Mouse (Mus musculus): ENCODE results near the gene Farp2. TPM values are rescaled to one million over a fixed set of nuclear protein-coding genes. Genes with fewer than 3 reads are reported as not detected.

Farp2 gene
- polyA plus RNA-seq, 1 experiment from 2014 or later = 3.2 TPM

DNA sequence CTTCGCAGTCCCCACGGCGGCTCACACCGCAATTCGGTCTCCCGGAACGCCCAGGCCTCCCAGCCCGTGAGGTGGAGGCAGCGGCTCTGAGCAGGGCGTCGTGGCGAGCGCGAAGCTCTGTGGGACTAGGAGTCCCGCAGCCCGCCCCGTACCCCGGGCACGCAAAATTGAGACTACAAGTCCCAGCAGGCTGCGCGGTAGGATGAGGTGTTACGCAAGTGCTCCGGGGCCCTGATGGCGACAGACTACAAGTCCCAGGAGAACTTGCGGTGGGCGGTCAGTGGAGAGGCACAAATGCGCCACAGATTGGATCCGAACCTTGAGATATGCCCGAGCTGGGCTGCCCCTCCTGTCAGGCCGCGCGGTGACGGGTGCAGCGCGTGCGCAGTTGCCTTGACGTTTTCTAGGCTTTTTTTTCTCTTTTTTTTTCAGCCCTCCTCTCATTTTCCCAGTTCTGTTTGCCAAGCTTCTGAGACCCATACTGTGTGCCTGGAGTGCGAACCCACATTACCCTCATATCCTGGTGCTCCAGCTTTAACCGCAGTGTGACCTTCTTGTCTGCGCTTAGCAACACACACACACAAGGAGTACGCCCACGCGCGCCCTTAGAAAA is 123.8 kb downstream of the Farp2 start:
- H3K9ac ChIP-seq (ENCODE audit: low read length) = peak overlapping the region; percentile 87
- ATAC-seq (ENCODE audit: low FRiP score) (peak; percentile 98), DNase-seq (ENCODE audit: low spot score, missing footprints) (peak; percentile 99)
- H3K4me2 ChIP-seq = peak overlapping the region; percentile 89
- no peaks in the 10 kb centered on the region for H3K9me3 ChIP-seq (ENCODE audit: control insufficient read depth, low read length)
- H3K36me3 ChIP-seq (ENCODE audit: control insufficient read depth, insufficient read depth, low read length) = 0 out of 2 replicates have a peak, but pooled peaks cover 4% of the 10 kb centered on the region
- WGBS = 2% methylated on average over 44 of the region's 44 CpGs
- peaks cover 13% of the 10 kb centered on the region for H3K4me1 ChIP-seq (ENCODE audit: control insufficient read depth, insufficient read depth, low read length)
- H3K4me3 ChIP-seq (ENCODE audit: low read depth, low read length) = peak overlapping the region; percentile 94
- no peaks in the 10 kb centered on the region for H3K27me3 ChIP-seq (ENCODE audit: control insufficient read depth, insufficient read depth, low read length)
- peak overlapping the region; percentile 63 for H3K27ac ChIP-seq (ENCODE audit: low read depth, low read length)

DNA sequence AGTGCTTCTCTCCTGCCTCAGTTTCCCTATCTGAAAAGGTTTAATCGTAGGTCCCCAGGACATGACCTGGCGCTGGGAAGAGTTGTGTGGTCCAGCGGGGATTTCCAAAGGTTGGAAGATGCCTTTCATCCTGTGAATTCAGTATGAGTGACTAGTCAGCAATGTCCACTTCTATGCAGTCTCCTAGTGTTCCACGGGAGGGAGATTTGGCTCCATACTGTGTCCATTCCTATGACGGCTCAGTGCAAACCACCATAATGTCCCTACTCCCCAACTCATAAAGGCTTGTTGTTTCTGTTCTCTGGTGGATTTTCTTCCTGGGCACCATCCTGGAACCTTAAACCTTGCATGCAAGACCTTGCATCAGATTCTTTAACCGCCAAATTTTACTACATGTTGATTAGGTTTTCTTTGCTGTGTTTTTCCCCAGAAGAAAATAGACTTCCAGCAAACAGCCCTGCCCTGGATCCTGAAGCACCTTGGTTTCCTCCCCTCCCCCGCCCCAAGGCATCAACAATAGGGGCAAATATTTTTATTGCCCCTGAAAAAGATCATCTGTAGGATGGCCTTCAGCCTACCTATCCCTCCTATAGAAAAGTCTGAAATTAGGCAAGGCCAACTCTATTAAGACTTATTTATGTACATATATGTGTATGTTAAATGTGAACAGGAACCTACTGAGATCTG is 124.5 kb downstream of the Farp2 start:
- Histone ChIP-seq H3K4me2 (peak overlapping the region; percentile 89), H3K4me1 (ENCODE audit: control insufficient read depth, insufficient read depth, low read length) (peaks cover 13% of the 10 kb centered on the region), H3K4me3 (ENCODE audit: low read depth, low read length) (peak overlapping the region; percentile 94), H3K27me3 (ENCODE audit: control insufficient read depth, insufficient read depth, low read length) (no peaks in the 10 kb centered on the region), H3K9me3 (ENCODE audit: control insufficient read depth, low read length) (no peaks in the 10 kb centered on the region), H3K27ac (ENCODE audit: low read depth, low read length) (peak overlapping the region; percentile 61; the same call in 1 of the 2 replicates), H3K9ac (ENCODE audit: low read length) (peak overlapping the region; percentile 76), H3K36me3 (ENCODE audit: control insufficient read depth, insufficient read depth, low read length) (0 out of 2 replicates have a peak, but pooled peaks cover 3% of the 10 kb centered on the region)
- ATAC-seq (ENCODE audit: low FRiP score) (peak; percentile 30), DNase-seq (ENCODE audit: low spot score, missing footprints) (no peak)
- 35% methylated on average over 7 of the region's 7 CpGs for WGBS

DNA sequence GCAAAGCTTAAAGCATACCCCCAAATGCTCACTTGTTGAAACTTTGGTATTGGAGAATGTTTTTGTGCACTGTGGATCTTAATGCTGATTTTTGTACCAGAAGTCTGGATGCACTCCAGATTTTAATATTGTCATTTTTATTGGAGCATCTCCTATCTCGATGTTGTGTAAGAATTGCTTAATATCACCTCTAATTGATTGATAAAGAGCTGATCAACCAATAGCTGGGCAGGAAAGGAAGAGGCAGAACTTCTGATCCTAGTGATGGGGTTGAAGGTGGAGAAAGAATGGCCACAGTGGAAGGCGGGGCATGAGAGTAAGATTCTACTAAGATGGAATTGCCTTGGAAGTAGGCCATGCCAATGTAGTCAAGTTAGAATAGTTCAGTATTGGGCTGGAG is 130.1 kb downstream of the Farp2 start:
- DNase-seq (ENCODE audit: low spot score, missing footprints) (no peak), ATAC-seq (ENCODE audit: low FRiP score) (no peak)
- Histone ChIP-seq H3K4me1 (ENCODE audit: control insufficient read depth, insufficient read depth, low read length) (no peaks in the 10 kb centered on the region), H3K9me3 (ENCODE audit: control insufficient read depth, low read length) (no peaks in the 10 kb centered on the region), H3K27me3 (ENCODE audit: control insufficient read depth, insufficient read depth, low read length) (no peaks in the 10 kb centered on the region), H3K9ac (ENCODE audit: low read length) (no peak overlapping the region), H3K4me2 (no peak overlapping the region), H3K4me3 (ENCODE audit: low read depth, low read length) (no peak overlapping the region), H3K27ac (ENCODE audit: low read depth, low read length) (no peak overlapping the region), H3K36me3 (ENCODE audit: control insufficient read depth, insufficient read depth, low read length) (no peaks in the 10 kb centered on the region)
- 91% methylated on average over 2 of the region's 2 CpGs for WGBS

DNA sequence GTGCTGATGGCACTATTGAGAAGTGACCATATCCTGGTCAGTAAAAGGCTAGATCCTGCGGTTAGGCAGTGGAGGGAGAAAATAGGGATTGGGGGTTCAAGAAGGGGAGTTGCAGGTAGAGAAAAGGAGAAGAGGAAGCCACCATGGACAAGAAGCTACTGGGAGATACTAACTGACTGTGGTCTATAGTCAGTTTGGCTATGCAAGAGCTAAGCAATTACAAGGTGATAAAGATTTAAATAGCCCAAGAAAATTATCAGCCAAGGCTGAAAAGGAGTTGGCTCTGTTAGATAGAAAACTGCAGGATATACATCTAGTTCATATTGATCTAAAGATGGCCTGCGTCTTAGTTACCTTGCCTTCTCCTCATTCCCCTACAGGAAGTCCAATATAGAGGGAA is 130.8 kb downstream of the Farp2 start:
- no peaks in the 10 kb centered on the region for H3K4me1 ChIP-seq (ENCODE audit: control insufficient read depth, insufficient read depth, low read length)
- DNase-seq (ENCODE audit: low spot score, missing footprints) = no peak

DNA sequence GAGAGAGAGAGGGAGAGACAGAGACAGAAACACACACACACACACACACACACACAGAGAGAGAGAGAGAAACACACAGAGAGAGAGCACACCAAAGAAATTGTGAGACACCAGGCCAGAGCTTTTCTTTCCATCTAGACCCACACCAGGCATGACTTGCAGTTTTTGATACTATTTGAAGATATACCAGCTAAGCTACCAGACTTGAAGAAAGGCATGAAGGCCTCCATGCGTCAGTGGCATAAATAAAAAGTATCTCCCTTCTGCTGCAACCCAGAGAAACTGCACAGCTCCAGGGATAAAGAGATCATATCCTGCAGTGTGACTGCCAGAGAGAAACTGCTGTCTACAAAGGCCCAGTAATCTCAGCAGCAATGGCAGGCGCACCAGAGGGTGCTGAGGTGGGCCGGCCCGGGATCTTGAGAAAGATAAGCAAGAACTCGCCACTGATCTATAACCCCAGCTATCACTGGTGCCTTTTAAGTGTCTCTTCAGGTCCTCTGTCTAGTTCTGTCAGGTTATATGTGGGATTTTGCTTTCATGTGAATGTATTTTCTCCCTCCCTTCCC is 137.8 kb downstream of the Farp2 start:
- H3K27ac ChIP-seq (ENCODE audit: low read depth, low read length) = no peak overlapping the region
- H3K27me3 ChIP-seq (ENCODE audit: control insufficient read depth, insufficient read depth, low read length) = no peaks in the 10 kb centered on the region
- no peak for ATAC-seq (ENCODE audit: low FRiP score)
- no peak overlapping the region for H3K4me2 ChIP-seq
- H3K36me3 ChIP-seq (ENCODE audit: control insufficient read depth, insufficient read depth, low read length) = no peaks in the 10 kb centered on the region
- H3K9ac ChIP-seq (ENCODE audit: low read length) = no peak overlapping the region
- DNase-seq (ENCODE audit: low spot score, missing footprints) = no peak
- WGBS = 71% methylated on average over 5 of the region's 5 CpGs
- H3K4me3 ChIP-seq (ENCODE audit: low read depth, low read length) = no peak overlapping the region
- H3K9me3 ChIP-seq (ENCODE audit: control insufficient read depth, low read length) = no peaks in the 10 kb centered on the region; the same call in 1 of the 2 replicates
- no peaks in the 10 kb centered on the region for H3K4me1 ChIP-seq (ENCODE audit: control insufficient read depth, insufficient read depth, low read length)

More for the DNA sequence above, 130.8 kb downstream of the Farp2 start:
- Histone ChIP-seq H3K27ac (ENCODE audit: low read depth, low read length) (no peak overlapping the region), H3K9me3 (ENCODE audit: control insufficient read depth, low read length) (no peaks in the 10 kb centered on the region), H3K4me2 (no peak overlapping the region), H3K4me3 (ENCODE audit: low read depth, low read length) (no peak overlapping the region), H3K27me3 (ENCODE audit: control insufficient read depth, insufficient read depth, low read length) (no peaks in the 10 kb centered on the region), H3K36me3 (ENCODE audit: control insufficient read depth, insufficient read depth, low read length) (no peaks in the 10 kb centered on the region), H3K9ac (ENCODE audit: low read length) (no peak overlapping the region)
- ATAC-seq (ENCODE audit: low FRiP score) = no peak
- 91% methylated on average over 2 of the region's 2 CpGs for WGBS

DNA sequence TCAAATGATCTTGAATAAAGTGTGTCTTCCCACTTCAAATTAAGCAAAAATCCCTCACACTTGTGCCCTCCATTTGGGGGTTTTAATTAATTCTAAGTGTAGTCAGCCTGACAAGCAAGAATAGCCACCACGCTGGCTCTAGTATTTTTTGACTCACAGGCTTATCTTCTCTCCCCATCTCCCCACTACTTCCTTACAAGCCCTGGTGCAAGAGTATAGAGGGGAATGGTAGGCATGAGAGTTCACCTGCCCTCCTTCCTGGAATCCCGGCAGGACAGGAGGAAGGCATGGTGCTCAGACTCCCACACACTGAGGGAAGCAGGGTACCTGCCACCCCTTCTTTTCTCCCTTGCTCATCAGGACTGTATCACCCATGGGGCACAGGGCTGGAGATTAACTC is 142.4 kb downstream of the Farp2 start:
- 76% methylated on average over 2 of the region's 2 CpGs for WGBS
- H3K36me3 ChIP-seq (ENCODE audit: control insufficient read depth, insufficient read depth, low read length) = no peaks in the 10 kb centered on the region
- H3K4me2 ChIP-seq = no peak overlapping the region
- DNase-seq (ENCODE audit: low spot score, missing footprints) (no peak), ATAC-seq (ENCODE audit: low FRiP score) (no peak)
- no peak overlapping the region for H3K4me3 ChIP-seq (ENCODE audit: low read depth, low read length)
- H3K27me3 ChIP-seq (ENCODE audit: control insufficient read depth, insufficient read depth, low read length) = no peaks in the 10 kb centered on the region
- no peak overlapping the region for H3K9ac ChIP-seq (ENCODE audit: low read length)
- H3K9me3 ChIP-seq (ENCODE audit: control insufficient read depth, low read length) = no peaks in the 10 kb centered on the region; the same call in 1 of the 2 replicates
- no peak overlapping the region for H3K27ac ChIP-seq (ENCODE audit: low read depth, low read length)
- H3K4me1 ChIP-seq (ENCODE audit: control insufficient read depth, insufficient read depth, low read length) = no peaks in the 10 kb centered on the region

DNA sequence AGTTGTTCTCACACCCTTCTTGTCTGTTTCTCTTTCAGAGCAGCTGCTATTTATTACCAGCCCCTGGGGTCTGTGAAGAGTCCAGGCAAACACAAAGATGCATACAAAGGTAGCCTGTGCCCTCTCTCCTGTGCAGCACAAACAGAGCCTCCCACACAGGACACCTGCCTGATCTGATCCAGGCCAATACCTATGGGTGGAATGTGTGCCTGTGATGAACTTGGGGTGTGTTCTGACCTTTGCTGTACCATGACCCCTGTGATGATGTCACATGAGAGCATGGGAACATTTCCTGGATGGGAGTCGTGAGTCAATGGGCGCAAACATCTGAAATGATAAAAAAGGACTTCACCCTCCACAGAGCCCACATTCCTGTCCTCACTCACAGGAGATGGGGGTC is 142.9 kb downstream of the Farp2 start:
- ATAC-seq (ENCODE audit: low FRiP score) (no peak), DNase-seq (ENCODE audit: low spot score, missing footprints) (no peak)
- Histone ChIP-seq H3K9me3 (ENCODE audit: control insufficient read depth, low read length) (no peaks in the 10 kb centered on the region; the same call in 1 of the 2 replicates), H3K4me2 (no peak overlapping the region), H3K4me1 (ENCODE audit: control insufficient read depth, insufficient read depth, low read length) (no peaks in the 10 kb centered on the region), H3K36me3 (ENCODE audit: control insufficient read depth, insufficient read depth, low read length) (no peaks in the 10 kb centered on the region), H3K27ac (ENCODE audit: low read depth, low read length) (no peak overlapping the region), H3K9ac (ENCODE audit: low read length) (no peak overlapping the region), H3K4me3 (ENCODE audit: low read depth, low read length) (no peak overlapping the region), H3K27me3 (ENCODE audit: control insufficient read depth, insufficient read depth, low read length) (no peaks in the 10 kb centered on the region)
- WGBS = 83% methylated on average over 2 of the region's 2 CpGs

DNA sequence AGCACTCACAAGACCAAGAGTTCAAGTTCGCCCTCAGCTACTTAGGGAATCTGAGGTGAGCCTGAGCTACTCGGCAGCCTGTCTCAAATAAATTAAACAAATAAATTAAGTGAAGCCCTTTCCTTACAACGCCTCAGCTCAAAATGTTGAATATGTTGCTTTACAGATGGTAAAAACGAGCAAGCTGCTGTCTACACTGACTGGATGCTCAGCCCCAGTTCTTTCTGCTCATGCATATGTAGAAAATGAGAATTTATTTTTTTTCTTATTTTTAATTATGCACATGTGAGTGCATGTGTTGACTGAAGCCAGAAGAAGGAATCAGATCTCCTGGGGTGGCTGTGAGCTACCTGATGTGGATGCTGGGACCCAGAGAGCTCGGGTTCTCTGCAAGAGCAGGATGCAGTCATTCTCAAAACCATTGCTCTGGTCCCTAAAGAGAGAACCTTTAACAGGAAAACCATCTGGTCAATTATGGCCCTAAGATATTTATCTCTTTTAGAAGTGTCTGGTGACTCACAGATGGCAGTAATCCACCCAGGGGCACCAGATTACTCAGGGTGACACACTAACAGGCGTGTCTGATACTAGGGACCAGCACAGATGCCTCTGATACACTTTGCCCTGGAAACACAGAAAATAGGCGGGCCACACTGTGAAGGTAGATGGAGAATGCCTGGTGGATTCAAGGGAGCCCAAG is 144.6 kb downstream of the Farp2 start:
- H3K9me3 ChIP-seq (ENCODE audit: control insufficient read depth, low read length) = no peaks in the 10 kb centered on the region; the same call in 1 of the 2 replicates
- WGBS = 79% methylated on average over 7 of the region's 7 CpGs
- no peaks in the 10 kb centered on the region for H3K36me3 ChIP-seq (ENCODE audit: control insufficient read depth, insufficient read depth, low read length)

DNA sequence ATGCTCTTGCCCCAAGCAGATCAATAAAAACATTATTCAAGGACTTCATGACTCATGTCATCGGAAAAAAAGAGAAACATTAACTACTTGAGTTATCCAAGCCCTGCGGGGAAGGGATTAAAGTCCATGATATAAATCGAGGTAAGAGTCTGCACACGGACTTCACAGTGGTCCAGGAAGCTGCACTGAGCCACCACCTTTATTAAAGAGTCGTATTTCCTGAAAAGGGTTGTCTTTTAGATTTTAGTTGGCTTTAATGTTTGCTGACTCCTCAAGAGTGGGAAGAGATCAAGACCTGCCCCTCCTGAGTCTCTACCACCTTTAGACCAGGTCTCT is 145.1 kb downstream of the Farp2 start:
- WGBS = 85% methylated on average over 5 of the region's 5 CpGs
- no peak for DNase-seq (ENCODE audit: low spot score, missing footprints)

More for the DNA sequence above, 144.6 kb downstream of the Farp2 start:
- Histone ChIP-seq H3K4me3 (ENCODE audit: low read depth, low read length) (no peak overlapping the region), H3K9ac (ENCODE audit: low read length) (no peak overlapping the region), H3K4me2 (no peak overlapping the region), H3K4me1 (ENCODE audit: control insufficient read depth, insufficient read depth, low read length) (no peaks in the 10 kb centered on the region), H3K27ac (ENCODE audit: low read depth, low read length) (no peak overlapping the region), H3K27me3 (ENCODE audit: control insufficient read depth, insufficient read depth, low read length) (no peaks in the 10 kb centered on the region)
- no peak for ATAC-seq (ENCODE audit: low FRiP score)
- no peak for DNase-seq (ENCODE audit: low spot score, missing footprints)

More for the DNA sequence above, 145.1 kb downstream of the Farp2 start:
- no peaks in the 10 kb centered on the region for H3K4me1 ChIP-seq (ENCODE audit: control insufficient read depth, insufficient read depth, low read length)
- H3K27ac ChIP-seq (ENCODE audit: low read depth, low read length) = no peak overlapping the region
- no peaks in the 10 kb centered on the region for H3K36me3 ChIP-seq (ENCODE audit: control insufficient read depth, insufficient read depth, low read length)
- no peaks in the 10 kb centered on the region for H3K9me3 ChIP-seq (ENCODE audit: control insufficient read depth, low read length)
- no peaks in the 10 kb centered on the region for H3K27me3 ChIP-seq (ENCODE audit: control insufficient read depth, insufficient read depth, low read length)
- no peak overlapping the region for H3K4me2 ChIP-seq
- H3K9ac ChIP-seq (ENCODE audit: low read length) = no peak overlapping the region
- no peak for ATAC-seq (ENCODE audit: low FRiP score)
- H3K4me3 ChIP-seq (ENCODE audit: low read depth, low read length) = no peak overlapping the region

Measured in midbrain, embryonic 11.5 days (tissue).